Mouse (Mus musculus) liver, embryonic 11.5 days (tissue): ENCODE measurements at regions not wholly inside any gene's neighbourhood (a gene's known extent, or its start where the extent isn't known, plus 50 kb on each side); places are given as distances from the start of the nearest gene placed in this dataset.

ENCODE experiments used
- ATAC-seq: fragments of 200-750 bp; cut with Nextera tagmentation; replicated peaks from 2 replicates; pipeline ENCODE4 v1.8.0; 2017; ENCODE audit warnings: moderate number of reproducible peaks, mild to moderate bottlenecking, moderate TSS enrichment, moderate library complexity; ENCODE audit not compliant: low FRiP score
- DNase-seq: peaks from one replicate; pipeline ENCODE4 v3.0.0-alpha.2; 2017; ENCODE audit warnings: low spot score
- H3K27ac ChIP-seq: fragments of 300-500 bp; sonication (generic); 2 replicates; pipeline ENCODE4 v1.5.1; 2014; ENCODE audit warnings: mild to moderate bottlenecking, low read depth, low read length, control low read depth
- H3K27me3 ChIP-seq: fragments of 300-500 bp; sonication (generic); replicated peaks from 2 replicates; pipeline ENCODE4 v1.6.1; 2014; ENCODE audit warnings: low read length, mixed read lengths; ENCODE audit not compliant: control insufficient read depth, insufficient read depth
- H3K36me3 ChIP-seq: fragments of 300-500 bp; sonication (generic); 2 replicates; pipeline ENCODE4 v1.6.1; 2014; ENCODE audit warnings: mild to moderate bottlenecking, low read length, moderate library complexity, mixed read lengths; ENCODE audit not compliant: control insufficient read depth, insufficient read depth
- H3K4me1 ChIP-seq: fragments of 300-500 bp; sonication (generic); replicated peaks from 2 replicates; pipeline ENCODE4 v1.6.1; 2014; ENCODE audit warnings: low read length, mixed read lengths; ENCODE audit not compliant: control insufficient read depth, insufficient read depth
- H3K4me2 ChIP-seq: fragments of 300-500 bp; sonication (generic); 2 replicates; pipeline ENCODE4 v1.6.1; 2014; ENCODE audit warnings: mild to moderate bottlenecking, control low read depth, moderate library complexity
- H3K4me3 ChIP-seq: fragments of 300-500 bp; sonication (generic); 2 replicates; pipeline ENCODE4 v1.5.1; 2014; ENCODE audit warnings: low read depth, low read length, control low read depth
- H3K9ac ChIP-seq: fragments of 300-500 bp; sonication (generic); 2 replicates; pipeline ENCODE4 v1.6.1; 2014; ENCODE audit warnings: low read depth, low read length, control low read depth
- H3K9me3 ChIP-seq: fragments of 300-500 bp; sonication (generic); 2 replicates; pipeline ENCODE4 v1.6.1; 2016; ENCODE audit warnings: low read length, inconsistent platforms, mixed read lengths; ENCODE audit not compliant: control insufficient read depth
- WGBS: fragments of 180-500 bp; shearing (Covaris S2); extraction: QIAGEN DNeasy Blood & Tissue Kit; methylation state at CpG from one replicate; pipeline ENCODE4 v1.1.7; 2014; 5-methylcytosine and 5-hydroxymethylcytosine counted together

GRCm38 (mm10) chr2:180404168-180404567 lies 51.9 kb upstream of the Slco4a1 start:
- H3K4me3 ChIP-seq: no peak overlapping the region
- H3K9ac ChIP-seq: no peak overlapping the region
- H3K9me3 ChIP-seq: no peaks in the 10 kb centered on the region
- H3K4me2 ChIP-seq: no peak overlapping the region
- H3K27me3 ChIP-seq: no peaks in the 10 kb centered on the region
- 76% methylated on average over 5 of the region's 5 CpGs for WGBS
- H3K27ac ChIP-seq: no peak overlapping the region
- H3K36me3 ChIP-seq: no peaks in the 10 kb centered on the region
- ATAC-seq (no peak), DNase-seq (no peak)
- no peaks in the 10 kb centered on the region for H3K4me1 ChIP-seq

GRCm38 (mm10) chr2:180403621-180404020 lies 52.4 kb upstream of the Slco4a1 start:
- Histone ChIP-seq H3K4me1 (no peaks in the 10 kb centered on the region), H3K27me3 (no peaks in the 10 kb centered on the region), H3K27ac (no peak overlapping the region), H3K4me2 (no peak overlapping the region), H3K9ac (no peak overlapping the region), H3K9me3 (no peaks in the 10 kb centered on the region), H3K36me3 (no peaks in the 10 kb centered on the region), H3K4me3 (no peak overlapping the region)
- WGBS: 73% methylated on average over 8 of the region's 8 CpGs
- DNase-seq (no peak), ATAC-seq (no peak)

- Histone ChIP-seq H3K27me3 (no peaks in the 10 kb centered on the region), H3K4me1 (no peaks in the 10 kb centered on the region), H3K4me2 (no peak overlapping the region), H3K9me3 (no peaks in the 10 kb centered on the region), H3K4me3 (no peak overlapping the region), H3K36me3 (no peaks in the 10 kb centered on the region), H3K27ac (no peak overlapping the region), H3K9ac (no peak overlapping the region)
- 73% methylated on average over 9 of the region's 9 CpGs for WGBS
- ATAC-seq (no peak), DNase-seq (no peak)
Observed at GRCm38 (mm10) chr2:180402851-180403459, 53.1 kb upstream of the Slco4a1 start.

GRCm38 (mm10) chr2:180402433-180402832 lies 53.6 kb upstream of the Slco4a1 start:
- H3K36me3 ChIP-seq: no peaks in the 10 kb centered on the region
- no peak overlapping the region for H3K4me3 ChIP-seq
- WGBS: 78% methylated on average over 4 of the region's 4 CpGs
- no peak overlapping the region for H3K4me2 ChIP-seq
- no peaks in the 10 kb centered on the region for H3K4me1 ChIP-seq
- no peak overlapping the region for H3K9ac ChIP-seq
- H3K27me3 ChIP-seq: no peaks in the 10 kb centered on the region
- no peak overlapping the region for H3K27ac ChIP-seq
- ATAC-seq (no peak), DNase-seq (no peak)
- no peaks in the 10 kb centered on the region for H3K9me3 ChIP-seq

- no peaks in the 10 kb centered on the region for H3K4me1 ChIP-seq
- no peak overlapping the region for H3K9ac ChIP-seq
- ATAC-seq (no peak), DNase-seq (no peak)
- H3K4me3 ChIP-seq: no peak overlapping the region
- H3K4me2 ChIP-seq: no peak overlapping the region
- 81% methylated on average over 8 of the region's 8 CpGs for WGBS
- H3K27ac ChIP-seq: no peak overlapping the region
- no peaks in the 10 kb centered on the region for H3K36me3 ChIP-seq
- H3K9me3 ChIP-seq: no peaks in the 10 kb centered on the region
- H3K27me3 ChIP-seq: no peaks in the 10 kb centered on the region
Observed at GRCm38 (mm10) chr2:180401409-180402391, 54.3 kb upstream of the Slco4a1 start.

- Histone ChIP-seq H3K9ac (no peak overlapping the region), H3K36me3 (no peaks in the 10 kb centered on the region), H3K4me1 (no peaks in the 10 kb centered on the region), H3K4me3 (no peak overlapping the region), H3K9me3 (no peaks in the 10 kb centered on the region), H3K27ac (no peak overlapping the region), H3K4me2 (no peak overlapping the region), H3K27me3 (no peaks in the 10 kb centered on the region)
- no peak for ATAC-seq
- 80% methylated on average over 5 of the region's 5 CpGs for WGBS
- no peak for DNase-seq
Observed at GRCm38 (mm10) chr2:180400514-180401019, 55.5 kb upstream of the Slco4a1 start.

GRCm38 (mm10) chr2:180399651-180400513 lies 56.2 kb upstream of the Slco4a1 start:
- Histone ChIP-seq H3K9me3 (no peaks in the 10 kb centered on the region), H3K27ac (no peak overlapping the region), H3K4me1 (no peaks in the 10 kb centered on the region), H3K27me3 (no peaks in the 10 kb centered on the region), H3K4me2 (no peak overlapping the region), H3K36me3 (no peaks in the 10 kb centered on the region), H3K4me3 (no peak overlapping the region), H3K9ac (no peak overlapping the region)
- 73% methylated on average over 8 of the region's 8 CpGs for WGBS
- no peak; the same call in 1 of the 2 replicates for ATAC-seq
- no peak for DNase-seq

GRCm38 (mm10) chr2:180398851-180399447 lies 57.1 kb upstream of the Slco4a1 start:
- WGBS: 77% methylated on average over 6 of the region's 6 CpGs
- Histone ChIP-seq H3K36me3 (no peaks in the 10 kb centered on the region), H3K27me3 (no peaks in the 10 kb centered on the region), H3K4me1 (no peaks in the 10 kb centered on the region), H3K4me3 (no peak overlapping the region), H3K9me3 (no peaks in the 10 kb centered on the region), H3K9ac (no peak overlapping the region), H3K4me2 (no peak overlapping the region), H3K27ac (no peak overlapping the region)
- ATAC-seq (no peak), DNase-seq (no peak)
